Mouse (Mus musculus): ENCODE measurements at regions not wholly inside any gene's neighbourhood (a gene's known extent, or its start where the extent isn't known, plus 50 kb on each side); places are given as distances from the start of the nearest gene placed in this dataset.

DNA sequence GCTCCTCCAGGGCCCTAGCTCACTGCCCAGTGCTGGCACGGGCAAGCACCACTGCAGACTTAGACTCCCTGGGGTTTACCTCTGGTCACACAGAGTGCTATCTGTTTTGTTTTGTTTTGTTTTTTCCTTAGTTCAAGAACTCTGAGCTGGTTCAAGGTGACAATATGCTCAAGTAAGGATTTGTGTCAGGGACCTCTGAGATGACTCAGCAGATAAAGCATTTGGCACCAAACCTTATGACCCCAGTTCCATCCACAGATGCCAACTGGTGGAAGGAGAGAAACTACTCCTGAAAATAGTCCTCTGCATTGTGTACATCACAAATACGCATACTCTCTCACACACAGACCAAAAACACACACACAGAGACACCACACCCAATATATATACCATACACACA lies 351.0 kb upstream of the Hs6st1 start:
- TF ChIP-seq E2F4 (IDR thresholded peaks at IDR 0.05; ENCODE audit: insufficient read depth) (no peak), MYOG (IDR thresholded peaks at IDR 0.05; ENCODE audit: control insufficient read depth in 1 of 3, insufficient read depth in 1 of 3, insufficient read length in 2 of 3, low read depth in 2 of 3) (no peak), POLR2A (IDR thresholded peaks at IDR 0.05; ENCODE audit: insufficient read length, low read depth) (no peak), MAX (IDR thresholded peaks at IDR 0.05; ENCODE audit: low read depth) (no peak), TCF12 (IDR thresholded peaks at IDR 0.05; ENCODE audit: insufficient read depth, poor library complexity, severe bottlenecking) (no peak), USF1 (IDR thresholded peaks at IDR 0.05; ENCODE audit: low read depth) (no peak), CEBPB (IDR thresholded peaks at IDR 0.05; ENCODE audit: insufficient read depth, poor library complexity, severe bottlenecking) (no peak)
